Mouse (Mus musculus) forebrain, embryonic 10.5 days (tissue): Measurements from ENCODE around the gene Sgsm3. TPM values are rescaled to one million over a fixed set of nuclear protein-coding genes. Genes with fewer than 3 reads are reported as not detected.

ENCODE experiments used
- DNase-seq: peaks from one replicate; pipeline ENCODE4 v3.0.0-alpha.2; 2017; ENCODE audit warnings: low spot score; ENCODE audit errors: extremely low spot score
- H3K27ac ChIP-seq: fragments of 300-500 bp; sonication (generic); 2 replicates; pipeline ENCODE4 v1.5.1; 2016; ENCODE audit warnings: mild to moderate bottlenecking
- H3K27me3 ChIP-seq: fragments of 300-500 bp; sonication (generic); 2 replicates; pipeline ENCODE4 v1.6.1; 2016; ENCODE audit warnings: mild to moderate bottlenecking; ENCODE audit not compliant: poor library complexity, severe bottlenecking
- H3K36me3 ChIP-seq: fragments of 300-500 bp; sonication (generic); replicated peaks from 2 replicates; pipeline ENCODE4 v1.6.1; 2016; ENCODE audit warnings: mild to moderate bottlenecking, moderate library complexity
- H3K4me1 ChIP-seq: fragments of 300-500 bp; sonication (generic); 2 replicates; pipeline ENCODE4 v1.6.1; 2016
- H3K4me3 ChIP-seq: fragments of 300-500 bp; sonication (generic); 2 replicates; pipeline ENCODE4 v1.5.1; 2016; ENCODE audit warnings: mild to moderate bottlenecking, moderate library complexity
- H3K9me3 ChIP-seq: fragments of 300-500 bp; sonication (generic); 2 replicates; pipeline ENCODE4 v1.6.1; 2016; ENCODE audit warnings: mild to moderate bottlenecking, moderate library complexity
- WGBS: fragments of 180-500 bp; shearing (Covaris S2); methylation state at CpG from one replicate; pipeline ENCODE4 v1.1.7; 2016; 5-methylcytosine and 5-hydroxymethylcytosine counted together
- polyA plus RNA-seq: library from polyadenylated mRNA; unstranded; fragments of >200 nt; fragmentation: Nextera tagmentation; extraction: Ambion mirVana; gene quantifications from 2 replicates; pipeline ENCODE4 v1.2.1, GENCODE M21; 2016

Sgsm3 gene
- polyA plus RNA-seq, 1 experiment from 2014 or later: 35.5 TPM

GRCm38 (mm10) chr15:81015068-81015744, 37.6 kb downstream of the Sgsm3 start:
- Histone ChIP-seq H3K9me3 (no peaks in the 10 kb centered on the region), H3K4me3 (no peak overlapping the region), H3K4me1 (no peaks in the 10 kb centered on the region), H3K27ac (no peak overlapping the region), H3K36me3 (peaks cover 100% of the 10 kb centered on the region), H3K27me3 (no peaks in the 10 kb centered on the region)
- no peak for DNase-seq
- 94% methylated on average over 5 of the region's 5 CpGs for WGBS

GRCm38 (mm10) chr15:81016488-81016887, 38.9 kb downstream of the Sgsm3 start:
- peaks cover 100% of the 10 kb centered on the region for H3K36me3 ChIP-seq
- 94% methylated on average over 10 of the region's 10 CpGs for WGBS
- no peak for DNase-seq

GRCm38 (mm10) chr15:81017308-81017707, 39.7 kb downstream of the Sgsm3 start:
- no peaks in the 10 kb centered on the region for H3K9me3 ChIP-seq
- no peaks in the 10 kb centered on the region for H3K27me3 ChIP-seq
- no peak overlapping the region for H3K27ac ChIP-seq
- H3K4me3 ChIP-seq: no peak overlapping the region
- 91% methylated on average over 7 of the region's 7 CpGs for WGBS
- DNase-seq: no peak
- H3K36me3 ChIP-seq: peaks cover 100% of the 10 kb centered on the region
- no peaks in the 10 kb centered on the region for H3K4me1 ChIP-seq

More at GRCm38 (mm10) chr15:81016488-81016887, 38.9 kb downstream of the Sgsm3 start:
- H3K9me3 ChIP-seq: no peaks in the 10 kb centered on the region
- no peaks in the 10 kb centered on the region for H3K27me3 ChIP-seq
- no peak overlapping the region for H3K27ac ChIP-seq
- no peaks in the 10 kb centered on the region for H3K4me1 ChIP-seq
- H3K4me3 ChIP-seq: no peak overlapping the region

GRCm38 (mm10) chr15:81021377-81021776, 43.8 kb downstream of the Sgsm3 start:
- Histone ChIP-seq H3K27me3 (no peaks in the 10 kb centered on the region), H3K4me3 (no peak overlapping the region), H3K36me3 (peaks cover 66% of the 10 kb centered on the region), H3K9me3 (no peaks in the 10 kb centered on the region), H3K4me1 (peaks cover 6% of the 10 kb centered on the region), H3K27ac (no peak overlapping the region)
- no peak for DNase-seq
- WGBS: 90% methylated on average over 6 of the region's 6 CpGs

- H3K27ac ChIP-seq: 0 out of 2 replicates have a peak overlapping the region, but pooled peaks have one; percentile 11
- H3K4me3 ChIP-seq: no peak overlapping the region
- H3K4me1 ChIP-seq: peaks cover 14% of the 10 kb centered on the region
- WGBS: 93% methylated on average over 7 of the region's 7 CpGs
- H3K36me3 ChIP-seq: peaks cover 56% of the 10 kb centered on the region
- no peaks in the 10 kb centered on the region for H3K27me3 ChIP-seq
- DNase-seq: no peak
- H3K9me3 ChIP-seq: no peaks in the 10 kb centered on the region
Measured at GRCm38 (mm10) chr15:81022437-81022836, 44.9 kb downstream of the Sgsm3 start.

- H3K4me1 ChIP-seq: peaks cover 20% of the 10 kb centered on the region
- no peak overlapping the region for H3K4me3 ChIP-seq
- H3K9me3 ChIP-seq: no peaks in the 10 kb centered on the region
- H3K36me3 ChIP-seq: peaks cover 42% of the 10 kb centered on the region
- no peak overlapping the region for H3K27ac ChIP-seq
- no peak for DNase-seq
- WGBS: 95% methylated on average over 9 of the region's 9 CpGs
- H3K27me3 ChIP-seq: no peaks in the 10 kb centered on the region
Measured at GRCm38 (mm10) chr15:81023842-81024241, 46.3 kb downstream of the Sgsm3 start.

- H3K4me1 ChIP-seq: peaks cover 32% of the 10 kb centered on the region
- peaks cover 11% of the 10 kb centered on the region for H3K36me3 ChIP-seq
- 89% methylated on average over 5 of the region's 5 CpGs for WGBS
- no peak for DNase-seq
- no peak overlapping the region for H3K4me3 ChIP-seq
- no peaks in the 10 kb centered on the region for H3K27me3 ChIP-seq
- no peaks in the 10 kb centered on the region for H3K9me3 ChIP-seq
- no peak overlapping the region for H3K27ac ChIP-seq
Measured at GRCm38 (mm10) chr15:81026901-81027300, 49.3 kb downstream of the Sgsm3 start.

GRCm38 (mm10) chr15:81027378-81028173, 50.0 kb downstream of the Sgsm3 start:
- H3K4me1 ChIP-seq: peaks cover 33% of the 10 kb centered on the region
- no peaks in the 10 kb centered on the region for H3K27me3 ChIP-seq
- H3K36me3 ChIP-seq: peaks cover 4% of the 10 kb centered on the region; the same call in 1 of the 2 replicates
- WGBS: 45% methylated on average over 8 of the region's 8 CpGs
- no peak overlapping the region for H3K27ac ChIP-seq
- no peak overlapping the region for H3K4me3 ChIP-seq
- no peaks in the 10 kb centered on the region for H3K9me3 ChIP-seq
- peak; percentile 63 for DNase-seq

- H3K4me3 ChIP-seq: no peak overlapping the region
- H3K36me3 ChIP-seq: no peaks in the 10 kb centered on the region
- H3K9me3 ChIP-seq: no peaks in the 10 kb centered on the region
- H3K27me3 ChIP-seq: no peaks in the 10 kb centered on the region
- 62% methylated on average over 10 of the region's 10 CpGs for WGBS
- no peak for DNase-seq
- H3K4me1 ChIP-seq: peaks cover 60% of the 10 kb centered on the region
- peak overlapping the region; percentile 41; the same call in 1 of the 2 replicates for H3K27ac ChIP-seq
Measured at GRCm38 (mm10) chr15:81030891-81031425, 53.4 kb downstream of the Sgsm3 start.

- WGBS: 88% methylated on average over 4 of the region's 4 CpGs
- no peaks in the 10 kb centered on the region for H3K36me3 ChIP-seq
- no peak for DNase-seq
- no peak overlapping the region for H3K27ac ChIP-seq
- H3K4me1 ChIP-seq: peaks cover 54% of the 10 kb centered on the region
- no peak overlapping the region for H3K4me3 ChIP-seq
- no peaks in the 10 kb centered on the region for H3K9me3 ChIP-seq
- H3K27me3 ChIP-seq: no peaks in the 10 kb centered on the region
Measured at GRCm38 (mm10) chr15:81031611-81032010, 54.0 kb downstream of the Sgsm3 start.

- no peak for DNase-seq
- H3K27ac ChIP-seq: no peak overlapping the region; the same call in 1 of the 2 replicates
- H3K4me1 ChIP-seq: peaks cover 43% of the 10 kb centered on the region
- 61% methylated on average over 9 of the region's 9 CpGs for WGBS
- no peak overlapping the region for H3K4me3 ChIP-seq
- H3K36me3 ChIP-seq: no peaks in the 10 kb centered on the region
- H3K9me3 ChIP-seq: no peaks in the 10 kb centered on the region
- no peaks in the 10 kb centered on the region for H3K27me3 ChIP-seq
Measured at GRCm38 (mm10) chr15:81032941-81033629, 55.5 kb downstream of the Sgsm3 start.

GRCm38 (mm10) chr15:81034119-81034518, 56.6 kb downstream of the Sgsm3 start:
- peaks cover 42% of the 10 kb centered on the region for H3K4me1 ChIP-seq
- WGBS: 86% methylated on average over 6 of the region's 6 CpGs
- H3K27ac ChIP-seq: no peak overlapping the region

More at GRCm38 (mm10) chr15:81034119-81034518, 56.6 kb downstream of the Sgsm3 start:
- no peak for DNase-seq
- no peaks in the 10 kb centered on the region for H3K27me3 ChIP-seq
- H3K9me3 ChIP-seq: no peaks in the 10 kb centered on the region
- H3K36me3 ChIP-seq: no peaks in the 10 kb centered on the region
- no peak overlapping the region for H3K4me3 ChIP-seq
